Mouse (Mus musculus): Measurements from ENCODE around the gene Fndc10. TPM values are rescaled to one million over a fixed set of nuclear protein-coding genes. Genes with fewer than 3 reads are reported as not detected.
"Not testable (repeated sequence)": the region's sequence is repeated elsewhere in the genome, so short reads cannot be mapped to it uniquely, and the experiment has no call there.

Gene Fndc10
- polyA plus RNA-seq, 1 experiment from 2014 or later: 1.1 TPM

DNA sequence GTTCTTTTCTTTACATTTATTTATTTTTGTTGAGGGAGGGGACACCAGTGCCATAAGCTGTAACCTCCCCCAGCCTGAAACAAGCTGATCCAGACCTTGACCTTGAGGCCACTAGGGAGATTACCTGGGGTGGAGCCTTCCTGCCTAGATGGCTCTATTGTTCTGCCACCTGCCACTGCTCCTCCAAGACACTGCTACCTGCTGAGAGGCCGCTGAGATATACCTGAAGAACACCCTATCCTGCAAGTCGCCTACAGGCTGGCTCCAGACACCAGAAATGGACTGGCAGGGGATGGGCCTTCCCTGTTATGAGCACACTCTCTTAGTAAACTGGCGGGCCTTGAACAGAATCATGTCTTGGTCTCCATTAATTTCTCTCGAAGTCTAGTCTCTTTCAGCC lies 23.9 kb upstream of the Fndc10 start:
- 76% methylated on average over 4 of the region's 4 CpGs for WGBS
- not testable (repeated sequence) for H3K36me3 ChIP-seq (ENCODE audit: control insufficient read depth, insufficient read depth); H3K27ac ChIP-seq (ENCODE audit: low read length); H3K9ac ChIP-seq (ENCODE audit: low read length); H3K9me3 ChIP-seq (replicated peaks; ENCODE audit: control insufficient read depth, low read length); H3K27me3 ChIP-seq (ENCODE audit: control insufficient read depth, insufficient read depth, low read length); H3K4me2 ChIP-seq (ENCODE audit: low read depth, low read length); H3K4me3 ChIP-seq (ENCODE audit: low read length); ATAC-seq (replicated peaks; ENCODE audit: extremely low read depth, insufficient read depth, low FRiP score)
- peaks cover 10% of the 10 kb centered on the region for H3K4me1 ChIP-seq (ENCODE audit: control insufficient read depth, insufficient read depth, low read length)

DNA sequence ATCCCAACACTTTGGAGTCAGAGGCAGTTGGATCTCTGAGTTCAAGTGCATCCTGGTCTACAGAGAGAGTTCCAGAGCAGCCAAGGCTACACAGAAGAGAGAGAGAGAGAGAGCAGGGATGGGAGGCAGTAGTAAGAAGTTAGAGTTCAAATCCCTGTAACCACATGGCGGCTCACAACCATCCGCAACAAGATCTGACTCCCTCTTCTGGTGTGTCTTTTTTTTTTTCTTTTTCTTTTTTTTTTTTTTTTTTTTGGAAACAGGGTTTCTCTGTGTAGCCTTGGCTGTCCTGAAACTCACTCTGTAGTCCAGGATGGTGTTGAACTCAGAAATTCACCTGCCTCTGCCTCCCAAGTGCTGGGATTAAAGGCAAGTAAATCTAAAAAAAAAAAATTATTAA lies 22.1 kb upstream of the Fndc10 start:
- Histone ChIP-seq H3K27me3 (ENCODE audit: control insufficient read depth, insufficient read depth, low read length) (no peaks in the 10 kb centered on the region), H3K9me3 (replicated peaks; ENCODE audit: control insufficient read depth, low read length) (no peaks in the 10 kb centered on the region), H3K9ac (ENCODE audit: low read length) (no peak overlapping the region), H3K36me3 (ENCODE audit: control insufficient read depth, insufficient read depth) (no peaks in the 10 kb centered on the region), H3K4me3 (ENCODE audit: low read length) (no peak overlapping the region), H3K4me1 (ENCODE audit: control insufficient read depth, insufficient read depth, low read length) (peaks cover 10% of the 10 kb centered on the region), H3K27ac (ENCODE audit: low read length) (no peak overlapping the region), H3K4me2 (ENCODE audit: low read depth, low read length) (no peak overlapping the region)
- WGBS: 43% methylated on average over 2 of the region's 2 CpGs
- ATAC-seq (replicated peaks; ENCODE audit: extremely low read depth, insufficient read depth, low FRiP score): no peak

- Histone ChIP-seq H3K4me2 (ENCODE audit: low read depth, low read length) (no peak overlapping the region), H3K27ac (ENCODE audit: low read length) (no peak overlapping the region), H3K36me3 (ENCODE audit: control insufficient read depth, insufficient read depth) (no peaks in the 10 kb centered on the region), H3K4me3 (ENCODE audit: low read length) (no peak overlapping the region), H3K9me3 (replicated peaks; ENCODE audit: control insufficient read depth, low read length) (no peaks in the 10 kb centered on the region), H3K27me3 (ENCODE audit: control insufficient read depth, insufficient read depth, low read length) (no peaks in the 10 kb centered on the region), H3K4me1 (ENCODE audit: control insufficient read depth, insufficient read depth, low read length) (no peaks in the 10 kb centered on the region), H3K9ac (ENCODE audit: low read length) (no peak overlapping the region)
- WGBS: 70% methylated on average over 2 of the region's 2 CpGs
- ATAC-seq (replicated peaks; ENCODE audit: extremely low read depth, insufficient read depth, low FRiP score): no peak
Measured at GRCm38 (mm10) chr4:155675991-155676390, 18.2 kb upstream of the Fndc10 start.

- WGBS: 83% methylated on average over 15 of the region's 19 CpGs
- not testable (repeated sequence) for H3K27me3 ChIP-seq (ENCODE audit: control insufficient read depth, insufficient read depth, low read length); H3K36me3 ChIP-seq (ENCODE audit: control insufficient read depth, insufficient read depth); ATAC-seq (replicated peaks; ENCODE audit: extremely low read depth, insufficient read depth, low FRiP score); H3K9ac ChIP-seq (ENCODE audit: low read length); H3K4me3 ChIP-seq (ENCODE audit: low read length); H3K4me2 ChIP-seq (ENCODE audit: low read depth, low read length); H3K9me3 ChIP-seq (replicated peaks; ENCODE audit: control insufficient read depth, low read length); H3K4me1 ChIP-seq (ENCODE audit: control insufficient read depth, insufficient read depth, low read length); H3K27ac ChIP-seq (ENCODE audit: low read length)
Measured at GRCm38 (mm10) chr4:155683670-155684277, 10.4 kb upstream of the Fndc10 start.

- H3K27ac ChIP-seq (ENCODE audit: low read length); H3K27me3 ChIP-seq (ENCODE audit: control insufficient read depth, insufficient read depth, low read length); H3K4me1 ChIP-seq (ENCODE audit: control insufficient read depth, insufficient read depth, low read length); H3K4me3 ChIP-seq (ENCODE audit: low read length); H3K9me3 ChIP-seq (replicated peaks; ENCODE audit: control insufficient read depth, low read length); H3K9ac ChIP-seq (ENCODE audit: low read length); H3K4me2 ChIP-seq (ENCODE audit: low read depth, low read length); H3K36me3 ChIP-seq (ENCODE audit: control insufficient read depth, insufficient read depth); ATAC-seq (replicated peaks; ENCODE audit: extremely low read depth, insufficient read depth, low FRiP score): not testable (repeated sequence)
- 70% methylated on average over 4 of the region's 4 CpGs for WGBS
Measured at GRCm38 (mm10) chr4:155687764-155688163, 6.4 kb upstream of the Fndc10 start.

GRCm38 (mm10) chr4:155690571-155691375 lies 3.4 kb upstream of the Fndc10 start:
- H3K4me3 ChIP-seq (ENCODE audit: low read length): no peak overlapping the region
- no peaks in the 10 kb centered on the region for H3K9me3 ChIP-seq (replicated peaks; ENCODE audit: control insufficient read depth, low read length)
- ATAC-seq (replicated peaks; ENCODE audit: extremely low read depth, insufficient read depth, low FRiP score): no peak
- WGBS: 67% methylated on average over 12 of the region's 12 CpGs
- no peaks in the 10 kb centered on the region for H3K4me1 ChIP-seq (ENCODE audit: control insufficient read depth, insufficient read depth, low read length)
- no peak overlapping the region for H3K27ac ChIP-seq (ENCODE audit: low read length)
- peaks cover 7% of the 10 kb centered on the region; the same call in 1 of the 2 replicates for H3K27me3 ChIP-seq (ENCODE audit: control insufficient read depth, insufficient read depth, low read length)
- H3K9ac ChIP-seq (ENCODE audit: low read length): no peak overlapping the region
- H3K4me2 ChIP-seq (ENCODE audit: low read depth, low read length): no peak overlapping the region
- no peaks in the 10 kb centered on the region for H3K36me3 ChIP-seq (ENCODE audit: control insufficient read depth, insufficient read depth)

- no peaks in the 10 kb centered on the region for H3K36me3 ChIP-seq (ENCODE audit: control insufficient read depth, insufficient read depth)
- H3K4me3 ChIP-seq (ENCODE audit: low read length): no peak overlapping the region
- H3K4me2 ChIP-seq (ENCODE audit: low read depth, low read length): no peak overlapping the region
- H3K4me1 ChIP-seq (ENCODE audit: control insufficient read depth, insufficient read depth, low read length): no peaks in the 10 kb centered on the region
- 0 out of 2 replicates have a peak, but pooled peaks cover 7% of the 10 kb centered on the region for H3K27me3 ChIP-seq (ENCODE audit: control insufficient read depth, insufficient read depth, low read length)
- no peak overlapping the region for H3K27ac ChIP-seq (ENCODE audit: low read length)
- no peak for ATAC-seq (replicated peaks; ENCODE audit: extremely low read depth, insufficient read depth, low FRiP score)
- H3K9me3 ChIP-seq (replicated peaks; ENCODE audit: control insufficient read depth, low read length): no peaks in the 10 kb centered on the region
- H3K9ac ChIP-seq (ENCODE audit: low read length): no peak overlapping the region
- 94% methylated on average over 3 of the region's 3 CpGs for WGBS
Measured at GRCm38 (mm10) chr4:155692421-155692820, 1.7 kb upstream of the Fndc10 start.

- no peaks in the 10 kb centered on the region for H3K36me3 ChIP-seq (ENCODE audit: control insufficient read depth, insufficient read depth)
- peak overlapping the region; percentile 79 for H3K4me3 ChIP-seq (ENCODE audit: low read length)
- H3K9ac ChIP-seq (ENCODE audit: low read length): peak overlapping the region; percentile 79
- H3K4me1 ChIP-seq (ENCODE audit: control insufficient read depth, insufficient read depth, low read length): no peaks in the 10 kb centered on the region
- 0 out of 2 replicates have a peak, but pooled peaks cover 7% of the 10 kb centered on the region for H3K27me3 ChIP-seq (ENCODE audit: control insufficient read depth, insufficient read depth, low read length)
- H3K4me2 ChIP-seq (ENCODE audit: low read depth, low read length): peak overlapping the region; percentile 95
- no peak overlapping the region for H3K27ac ChIP-seq (ENCODE audit: low read length)
- WGBS: 1% methylated on average over 92 of the region's 92 CpGs
- ATAC-seq (replicated peaks; ENCODE audit: extremely low read depth, insufficient read depth, low FRiP score): peak; percentile 77
- H3K9me3 ChIP-seq (replicated peaks; ENCODE audit: control insufficient read depth, low read length): no peaks in the 10 kb centered on the region
Measured at GRCm38 (mm10) chr4:155694482-155695401, 600 bp downstream of the Fndc10 start.
